Mouse (Mus musculus): ENCODE results near the gene Rasgef1c. TPM values are rescaled to one million over a fixed set of nuclear protein-coding genes. Genes with fewer than 3 reads are reported as not detected.

Rasgef1c gene
- polyA plus RNA-seq, 1 experiment from 2014 or later: 0.05 TPM

DNA sequence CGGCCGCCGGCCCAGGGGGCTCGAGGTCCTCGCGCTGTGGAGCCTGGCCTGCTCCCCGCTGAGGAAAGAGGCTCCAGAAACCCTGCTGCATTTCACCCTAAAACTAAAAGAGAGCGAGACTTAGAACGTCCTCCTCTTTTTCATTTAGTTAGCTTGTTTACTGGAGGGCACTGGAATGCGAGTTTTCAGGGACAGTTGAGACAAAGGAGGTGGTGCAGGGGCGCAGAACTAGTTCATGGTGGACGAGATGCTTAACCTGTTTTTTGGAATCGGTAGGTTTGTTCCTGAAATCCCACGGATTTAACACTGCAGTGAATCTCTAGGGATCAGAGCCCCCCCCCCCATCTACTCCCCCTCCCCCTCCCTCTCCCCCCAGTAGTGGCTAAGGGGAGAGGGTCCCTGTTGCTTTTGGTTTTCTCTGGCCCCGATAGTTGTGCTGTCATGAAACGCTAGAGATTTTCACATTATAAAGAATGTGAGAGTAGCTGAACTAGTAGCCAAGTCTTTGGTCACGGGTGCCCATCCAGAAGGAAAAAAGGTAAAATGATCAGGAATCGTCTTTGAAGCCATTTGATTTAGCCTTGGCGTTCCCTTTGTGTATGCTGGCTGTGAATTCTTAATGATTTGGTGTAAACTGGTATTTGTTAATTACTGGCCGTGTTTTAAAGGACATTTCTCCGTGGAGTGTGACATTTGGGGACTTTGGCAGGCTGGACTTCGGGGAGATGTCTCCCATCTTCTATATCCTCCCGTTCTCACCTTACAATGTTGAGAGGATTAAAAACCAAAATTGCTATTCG lies 124.3 kb downstream of the Rasgef1c start:
- no peak for ATAC-seq (ENCODE audit: insufficient read depth)
- Histone ChIP-seq H3K4me2 (peak overlapping the region; percentile 99), H3K27me3 (peaks cover 21% of the 10 kb centered on the region), H3K9me3 (replicated peaks) (no peaks in the 10 kb centered on the region), H3K36me3 (replicated peaks) (no peaks in the 10 kb centered on the region), H3K9ac (peak overlapping the region; percentile 83), H3K4me3 (replicated peaks) (peak overlapping the region; percentile 76), H3K4me1 (replicated peaks) (peaks cover 35% of the 10 kb centered on the region), H3K27ac (replicated peaks) (peak overlapping the region; percentile 87)
- 4% methylated on average over 24 of the region's 24 CpGs for WGBS (ENCODE audit: insufficient replicate concordance)

DNA sequence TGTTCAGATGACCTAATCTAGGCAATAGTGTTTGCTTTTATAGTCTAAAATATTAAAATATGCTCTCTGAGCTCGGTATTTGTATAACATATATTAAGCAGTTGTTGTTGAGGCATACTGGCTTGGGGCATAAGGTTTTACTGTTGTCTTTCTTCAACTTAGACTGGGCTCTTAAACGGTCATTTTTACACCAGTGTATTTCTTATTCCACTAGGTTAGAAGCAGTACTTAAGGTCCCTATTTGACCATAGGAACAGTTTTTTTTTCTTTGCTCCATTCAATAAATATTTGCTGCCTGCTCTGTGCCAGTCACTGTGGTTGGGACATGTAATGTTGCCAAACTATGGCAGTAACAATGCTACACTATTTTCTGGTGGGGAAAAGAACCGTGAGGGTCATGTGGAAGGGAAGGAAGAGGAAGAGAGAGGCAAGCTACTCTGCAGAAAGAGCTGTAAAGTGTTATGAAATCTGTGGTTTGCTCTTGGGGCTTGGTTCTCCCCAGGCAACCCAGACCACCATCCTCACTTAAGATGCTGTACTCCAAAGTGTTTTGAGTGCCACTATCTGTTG lies 125.0 kb downstream of the Rasgef1c start:
- Histone ChIP-seq H3K9me3 (replicated peaks) (no peaks in the 10 kb centered on the region), H3K4me1 (replicated peaks) (peaks cover 40% of the 10 kb centered on the region), H3K27me3 (peaks cover 21% of the 10 kb centered on the region), H3K9ac (0 out of 2 replicates have a peak overlapping the region, but pooled peaks have one; percentile 83), H3K36me3 (replicated peaks) (no peaks in the 10 kb centered on the region), H3K4me2 (peak overlapping the region; percentile 99), H3K27ac (replicated peaks) (no peak overlapping the region; the same call in 1 of the 2 replicates), H3K4me3 (replicated peaks) (peak overlapping the region; percentile 76)
- WGBS (ENCODE audit: insufficient replicate concordance): 11% methylated on average over 3 of the region's 3 CpGs
- no peak for ATAC-seq (ENCODE audit: insufficient read depth)

DNA sequence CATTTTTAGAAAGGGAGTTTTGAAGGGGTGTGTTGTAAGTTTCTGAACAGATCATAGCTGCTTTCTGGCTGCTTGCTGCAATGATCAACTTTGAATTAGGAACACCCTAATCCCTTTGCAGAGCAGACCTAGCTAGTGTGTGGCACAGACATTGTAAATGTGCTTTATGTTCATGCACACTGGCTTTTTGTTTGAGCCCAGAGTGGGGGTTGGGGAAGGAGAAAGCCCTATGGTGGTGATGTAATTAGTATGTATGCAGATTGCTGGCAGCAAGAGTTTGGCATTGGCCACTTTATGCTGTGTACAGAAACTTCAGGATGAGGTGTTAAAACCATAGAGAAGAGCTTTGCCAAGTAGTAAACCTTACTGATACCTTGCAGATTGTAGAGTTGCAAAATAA lies 126.8 kb downstream of the Rasgef1c start:
- Histone ChIP-seq H3K27me3 (peaks cover 16% of the 10 kb centered on the region), H3K36me3 (replicated peaks) (no peaks in the 10 kb centered on the region), H3K27ac (replicated peaks) (no peak overlapping the region), H3K9ac (no peak overlapping the region), H3K4me2 (no peak overlapping the region), H3K4me3 (replicated peaks) (no peak overlapping the region), H3K4me1 (replicated peaks) (peaks cover 43% of the 10 kb centered on the region), H3K9me3 (replicated peaks) (no peaks in the 10 kb centered on the region)
- no peak for ATAC-seq (ENCODE audit: insufficient read depth)

Small RNAs within 50 kb of the gene (microRNA-seq; reads per million reads assigned to microRNA genes)
- not detected for gene Gm23492

Other genes with a start within 250 kb of the Rasgef1c start
- gene Scgb3a1, start 238.2 kb upstream of the Rasgef1c start, polyA plus RNA-seq (2015; fragmentation: Nextera tagmentation; extraction: Ambion mirVana): 0.20 TPM in 1 of 2 replicates, not detected in the other
- 18.7 and 18.8 TPM in 2 replicates for gene Cnot6, start 189.1 kb upstream of the Rasgef1c start, polyA plus RNA-seq (2015; fragmentation: Nextera tagmentation; extraction: Ambion mirVana)
- gene Gfpt2, start 107.7 kb upstream of the Rasgef1c start, polyA plus RNA-seq (2015; fragmentation: Nextera tagmentation; extraction: Ambion mirVana): 0.73 and 0.74 TPM in 2 replicates
- gene Mapk9, start 55.1 kb upstream of the Rasgef1c start, polyA plus RNA-seq (2015; fragmentation: Nextera tagmentation; extraction: Ambion mirVana): 16.7 and 16.9 TPM in 2 replicates
- 36.6 and 37.7 TPM in 2 replicates for gene Rnf130, start 123.5 kb downstream of the Rasgef1c start, polyA plus RNA-seq (2015; fragmentation: Nextera tagmentation; extraction: Ambion mirVana)
- 11.7 and 13.6 TPM in 2 replicates for gene Tbc1d9b, start 229.6 kb downstream of the Rasgef1c start, polyA plus RNA-seq (2015; fragmentation: Nextera tagmentation; extraction: Ambion mirVana)

Measured in liver, embryonic 15.5 days (tissue).